Mouse (Mus musculus) frontal cortex, postnatal 10 days (tissue): ENCODE data around the gene Palld.

Source experiments
- DNase-seq, 2 experiments: peaks; one replicate each; pipeline ENCODE4 v3.0.0; 2022; ENCODE audit warnings: low spot score in 2 of 2, mixed read lengths in 1 of 2

The Palld gene

GRCm38 (mm10) chr8:61629631-61629968 is 272.9 kb downstream of the Palld start:
- DNase-seq = no peak

GRCm38 (mm10) chr8:61628938-61629630 is 273.4 kb downstream of the Palld start:
- no peak for DNase-seq

- no peak for DNase-seq
Observed at GRCm38 (mm10) chr8:61626246-61626952, 276.1 kb downstream of the Palld start.

GRCm38 (mm10) chr8:61625656-61626210 is 276.8 kb downstream of the Palld start:
- DNase-seq = no peak

- DNase-seq = no peak
Observed at GRCm38 (mm10) chr8:61623485-61624417, 278.7 kb downstream of the Palld start.

- DNase-seq = no peak
Observed at GRCm38 (mm10) chr8:61621300-61621699, 281.2 kb downstream of the Palld start.

GRCm38 (mm10) chr8:61617651-61618050 is 284.8 kb downstream of the Palld start:
- DNase-seq = no peak

- DNase-seq = no peak
Observed at GRCm38 (mm10) chr8:61617049-61617448, 285.4 kb downstream of the Palld start.

- no peak for DNase-seq
Observed at GRCm38 (mm10) chr8:61615711-61616697, 286.5 kb downstream of the Palld start.

- no peak for DNase-seq
Observed at GRCm38 (mm10) chr8:61611741-61612140, 290.7 kb downstream of the Palld start.

GRCm38 (mm10) chr8:61611077-61611476 is 291.4 kb downstream of the Palld start:
- DNase-seq = no peak

- DNase-seq = no peak
Observed at GRCm38 (mm10) chr8:61610546-61610945, 291.9 kb downstream of the Palld start.

GRCm38 (mm10) chr8:61607463-61607813 is 295.1 kb downstream of the Palld start:
- DNase-seq = no peak

GRCm38 (mm10) chr8:61606795-61607462 is 295.6 kb downstream of the Palld start:
- DNase-seq = peak; percentile 32 to 56

GRCm38 (mm10) chr8:61604871-61605270 is 297.6 kb downstream of the Palld start:
- DNase-seq = no peak

- no peak for DNase-seq
Observed at GRCm38 (mm10) chr8:61596889-61597288, 305.6 kb downstream of the Palld start.

- no peak for DNase-seq
Observed at GRCm38 (mm10) chr8:61591446-61591845, 311.0 kb downstream of the Palld start.

GRCm38 (mm10) chr8:61590551-61591431 is 311.7 kb downstream of the Palld start:
- peak; percentile 20 to 57 for DNase-seq

- no peak for DNase-seq
Observed at GRCm38 (mm10) chr8:61589972-61590391, 312.5 kb downstream of the Palld start.
